Mouse (Mus musculus): ENCODE measurements at regions not wholly inside any gene's neighbourhood (a gene's known extent, or its start where the extent isn't known, plus 50 kb on each side); places are given as distances from the start of the nearest gene placed in this dataset.

DNA sequence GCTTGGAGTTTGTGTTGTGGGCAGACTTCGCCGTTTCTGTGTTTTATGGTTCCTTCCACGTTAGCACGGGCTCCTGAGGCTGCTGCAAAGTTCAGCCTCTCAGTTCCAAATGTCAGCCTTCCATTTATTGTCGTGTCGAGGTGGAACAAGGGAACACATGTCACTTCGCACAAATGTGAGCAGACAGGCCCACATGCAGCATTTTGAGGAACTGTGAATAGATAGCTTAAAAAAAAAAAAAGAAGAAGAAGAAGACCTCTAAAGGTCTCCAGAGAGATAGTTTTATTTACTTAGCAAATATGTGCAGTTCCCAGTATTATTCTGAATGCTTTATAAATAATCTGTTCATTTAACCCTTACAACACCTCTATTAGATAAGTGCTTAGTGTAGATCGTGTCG lies 66.4 kb upstream of the Zc3h12c start:
- DNase-seq, result no peak

DNA sequence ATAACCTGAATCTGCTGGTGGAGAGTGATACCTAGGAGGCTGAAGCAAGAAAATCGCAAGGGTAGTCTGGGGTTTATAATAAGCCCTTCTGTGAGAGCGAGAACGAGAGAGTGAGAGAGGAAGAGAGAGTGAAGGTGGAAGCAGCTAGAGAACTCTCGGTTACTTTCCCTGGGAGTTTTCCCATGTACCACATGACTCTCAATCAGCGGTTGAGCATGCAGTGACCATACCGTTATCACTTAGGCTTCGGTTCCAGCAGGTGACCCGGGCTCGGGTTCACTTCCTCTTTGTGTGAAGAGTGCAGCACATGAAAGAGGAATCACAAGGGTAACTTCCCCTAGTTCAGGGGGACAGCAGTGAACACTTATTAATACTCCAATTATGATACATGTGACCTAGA lies 61.2 kb upstream of the Zc3h12c start:
- no peak for DNase-seq

DNA sequence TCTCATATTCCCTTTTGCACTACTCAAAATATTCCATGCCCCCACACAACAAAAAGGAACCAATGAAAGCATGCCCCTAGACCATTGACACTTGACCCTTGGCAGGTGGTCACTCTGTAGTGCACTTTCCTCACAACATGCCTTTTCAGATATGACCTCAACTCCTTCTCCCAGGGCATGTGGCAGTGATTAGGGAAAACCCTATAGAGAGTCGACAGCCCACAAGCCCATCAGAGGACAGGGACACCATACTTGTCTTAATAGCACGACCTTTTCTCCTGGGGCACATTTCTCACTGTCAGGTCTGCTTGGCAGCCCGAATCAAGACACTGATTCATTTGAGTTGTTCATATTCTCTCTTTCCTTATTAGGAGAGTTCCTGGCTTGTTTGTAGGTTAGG lies 57.3 kb upstream of the Zc3h12c start:
- DNase-seq, result no peak

DNA sequence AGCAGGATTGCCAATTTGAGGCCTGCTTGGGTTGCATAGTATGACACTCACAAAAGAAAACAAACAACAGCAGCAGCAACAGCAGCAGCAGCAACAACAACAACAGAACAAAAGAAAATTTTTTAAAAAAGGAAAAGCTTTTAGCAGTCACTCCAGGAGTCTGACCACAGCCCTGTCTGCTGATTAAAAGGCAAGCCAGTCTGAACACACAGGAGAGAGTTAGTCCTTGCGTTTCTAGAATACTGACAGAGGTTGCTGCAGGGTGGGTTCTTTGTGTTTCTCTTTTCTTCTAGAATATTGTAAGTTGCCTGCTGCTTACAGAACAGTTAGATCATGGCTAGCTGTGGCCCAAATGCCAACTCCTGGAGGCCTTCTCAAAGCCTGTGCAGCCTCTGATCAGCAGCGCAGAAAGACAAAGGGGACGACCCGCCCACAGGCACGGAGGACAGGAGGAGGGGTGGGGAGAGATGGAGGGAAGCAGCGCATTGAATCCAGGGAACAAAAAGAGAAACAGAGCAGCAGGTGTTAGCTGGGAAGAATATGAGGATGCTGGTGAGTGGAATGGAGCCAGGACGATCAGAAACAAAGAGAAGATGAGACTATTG lies 55.2 kb upstream of the Zc3h12c start:
- no peak for DNase-seq

Data from cerebellum, adult 11 months (tissue).